Mouse (Mus musculus) neural tube, embryonic 11.5 days (tissue): Measurements from ENCODE around the gene Gdpd3. TPM values are rescaled to one million over a fixed set of nuclear protein-coding genes. Genes with fewer than 3 reads are reported as not detected.

ENCODE experiments used
- ATAC-seq: fragments of 200-750 bp; cut with Nextera tagmentation; 2 replicates; pipeline ENCODE4 v1.8.0; 2017; ENCODE audit warnings: moderate number of reproducible peaks, mild to moderate bottlenecking, moderate TSS enrichment, moderate library complexity; ENCODE audit not compliant: insufficient read depth, low FRiP score, low TSS enrichment
- DNase-seq: peaks from one replicate; pipeline ENCODE4 v3.0.0-alpha.2; 2015; ENCODE audit warnings: low spot score
- H3K27ac ChIP-seq: fragments of 300-500 bp; sonication (generic); 2 replicates; pipeline ENCODE4 v1.5.1; 2014; ENCODE audit warnings: low read depth, mild to moderate bottlenecking, low read length
- H3K27me3 ChIP-seq: fragments of 300-500 bp; sonication (generic); 2 replicates; pipeline ENCODE4 v1.6.1; 2014; ENCODE audit warnings: mild to moderate bottlenecking, low read length, mixed read lengths; ENCODE audit not compliant: control insufficient read depth, insufficient read depth
- H3K36me3 ChIP-seq: fragments of 300-500 bp; sonication (generic); 2 replicates; pipeline ENCODE4 v1.6.1; 2014; ENCODE audit warnings: mild to moderate bottlenecking, low read length, moderate library complexity, mixed read lengths; ENCODE audit not compliant: control insufficient read depth, insufficient read depth
- H3K4me1 ChIP-seq: fragments of 300-500 bp; sonication (generic); 2 replicates; pipeline ENCODE4 v1.6.1; 2014; ENCODE audit warnings: low read length, mixed read lengths; ENCODE audit not compliant: control insufficient read depth, insufficient read depth
- H3K4me2 ChIP-seq: fragments of 300-500 bp; sonication (generic); 2 replicates; pipeline ENCODE4 v1.6.1; 2014; ENCODE audit warnings: low read depth, mild to moderate bottlenecking, moderate library complexity
- H3K4me3 ChIP-seq: fragments of 300-500 bp; sonication (generic); 2 replicates; pipeline ENCODE4 v1.5.1; 2014; ENCODE audit warnings: low read depth, low read length
- H3K9ac ChIP-seq: fragments of 300-500 bp; sonication (generic); 2 replicates; pipeline ENCODE4 v1.6.1; 2014; ENCODE audit warnings: mild to moderate bottlenecking, low read length
- H3K9me3 ChIP-seq: fragments of 300-500 bp; sonication (generic); 2 replicates; pipeline ENCODE4 v1.6.1; 2016; ENCODE audit warnings: low read length; ENCODE audit not compliant: control insufficient read depth
- WGBS: fragments of 180-500 bp; shearing (Covaris S2); extraction: QIAGEN DNeasy Blood & Tissue Kit; methylation state at CpG from one replicate; pipeline ENCODE4 v1.1.7; 2014; 5-methylcytosine and 5-hydroxymethylcytosine counted together
- polyA plus RNA-seq: library from polyadenylated mRNA; unstranded; fragments of >200 nt; fragmentation: Nextera tagmentation; extraction: Ambion mirVana; gene quantifications from 2 replicates; pipeline ENCODE4 v1.2.1, GENCODE M21; 2014

Gene Gdpd3
- polyA plus RNA-seq, 1 experiment from 2014 or later: 1.5 TPM

GRCm38 (mm10) chr7:126797411-126798126 lies 31.4 kb downstream of the Gdpd3 start, which contains the start of gene Fam57b:
Gene Fam57b, plus strand, starts transcription at chr7:126797668.
- 40% methylated on average over 21 of the region's 21 CpGs for WGBS
- H3K4me2 ChIP-seq: peak within 1 kb of the TSS; percentile 88
- peak within 1 kb of the TSS; percentile 75; the same call in 1 of the 2 replicates for H3K27ac ChIP-seq
- H3K4me3 ChIP-seq: peak within 1 kb of the TSS; percentile 85
- ATAC-seq: no peak
- H3K9ac ChIP-seq: peak within 1 kb of the TSS; percentile 85
- peaks cover 13% of the 10 kb centered on the region for H3K36me3 ChIP-seq
- no peak for DNase-seq
- H3K27me3 ChIP-seq: no peaks in the 10 kb centered on the region
- peaks cover 22% of the 10 kb centered on the region for H3K4me1 ChIP-seq
- no peaks in the 10 kb centered on the region for H3K9me3 ChIP-seq

GRCm38 (mm10) chr7:126798127-126799049 lies 32.3 kb downstream of the Gdpd3 start:
- H3K36me3 ChIP-seq: peaks cover 13% of the 10 kb centered on the region
- ATAC-seq (no peak), DNase-seq (no peak)
- under 1% methylated on average over 40 of the region's 40 CpGs for WGBS
- no peaks in the 10 kb centered on the region for H3K9me3 ChIP-seq
- peak overlapping the region; percentile 85 for H3K4me3 ChIP-seq
- H3K27me3 ChIP-seq: no peaks in the 10 kb centered on the region
- H3K27ac ChIP-seq: peak overlapping the region; percentile 75
- H3K4me1 ChIP-seq: peaks cover 18% of the 10 kb centered on the region
- H3K9ac ChIP-seq: peak overlapping the region; percentile 85
- H3K4me2 ChIP-seq: peak overlapping the region; percentile 88

GRCm38 (mm10) chr7:126799050-126799467 lies 32.9 kb downstream of the Gdpd3 start:
- Histone ChIP-seq H3K27me3 (no peaks in the 10 kb centered on the region), H3K36me3 (peaks cover 13% of the 10 kb centered on the region), H3K4me1 (peaks cover 18% of the 10 kb centered on the region), H3K4me3 (peak overlapping the region; percentile 85), H3K9me3 (no peaks in the 10 kb centered on the region), H3K9ac (peak overlapping the region; percentile 85), H3K4me2 (peak overlapping the region; percentile 88), H3K27ac (peak overlapping the region; percentile 90)
- WGBS: under 1% methylated on average over 29 of the region's 36 CpGs
- peak; percentile 95 for ATAC-seq
- peak; percentile 96 for DNase-seq

GRCm38 (mm10) chr7:126799468-126800268 lies 33.5 kb downstream of the Gdpd3 start:
- under 1% methylated on average over 38 of the region's 38 CpGs for WGBS
- peak overlapping the region; percentile 85 for H3K4me3 ChIP-seq
- no peaks in the 10 kb centered on the region for H3K27me3 ChIP-seq
- peaks cover 13% of the 10 kb centered on the region for H3K36me3 ChIP-seq
- ATAC-seq (peak; percentile 89), DNase-seq (no peak)
- H3K4me1 ChIP-seq: peaks cover 18% of the 10 kb centered on the region
- H3K9ac ChIP-seq: peak overlapping the region; percentile 64
- H3K4me2 ChIP-seq: peak overlapping the region; percentile 88
- no peaks in the 10 kb centered on the region for H3K9me3 ChIP-seq
- H3K27ac ChIP-seq: peak overlapping the region; percentile 90

GRCm38 (mm10) chr7:126800269-126801056 lies 34.3 kb downstream of the Gdpd3 start:
- ATAC-seq: no peak
- peaks cover 18% of the 10 kb centered on the region for H3K4me1 ChIP-seq
- peak overlapping the region; percentile 85; the same call in 1 of the 2 replicates for H3K4me3 ChIP-seq
- no peaks in the 10 kb centered on the region for H3K27me3 ChIP-seq
- no peaks in the 10 kb centered on the region for H3K9me3 ChIP-seq
- H3K36me3 ChIP-seq: peaks cover 11% of the 10 kb centered on the region
- no peak for DNase-seq
- H3K4me2 ChIP-seq: peak overlapping the region; percentile 88
- 34% methylated on average over 5 of the region's 5 CpGs for WGBS
- H3K27ac ChIP-seq: peak overlapping the region; percentile 90
- peak overlapping the region; percentile 64 for H3K9ac ChIP-seq

GRCm38 (mm10) chr7:126801057-126801422 lies 34.9 kb downstream of the Gdpd3 start:
- ATAC-seq (no peak), DNase-seq (no peak)
- Histone ChIP-seq H3K9ac (no peak overlapping the region), H3K4me2 (no peak overlapping the region), H3K9me3 (no peaks in the 10 kb centered on the region), H3K27me3 (no peaks in the 10 kb centered on the region), H3K4me1 (peaks cover 18% of the 10 kb centered on the region), H3K27ac (no peak overlapping the region), H3K4me3 (no peak overlapping the region), H3K36me3 (peaks cover 5% of the 10 kb centered on the region)
- 96% methylated on average over 16 of the region's 16 CpGs for WGBS

GRCm38 (mm10) chr7:126802134-126802889 lies 36.2 kb downstream of the Gdpd3 start:
- no peaks in the 10 kb centered on the region for H3K9me3 ChIP-seq
- H3K27ac ChIP-seq: no peak overlapping the region
- WGBS: 82% methylated on average over 11 of the region's 11 CpGs
- DNase-seq: no peak
- H3K9ac ChIP-seq: no peak overlapping the region
- no peaks in the 10 kb centered on the region for H3K27me3 ChIP-seq
- H3K36me3 ChIP-seq: no peaks in the 10 kb centered on the region; the same call in 1 of the 2 replicates
- no peak overlapping the region for H3K4me2 ChIP-seq
- no peak for ATAC-seq
- peaks cover 16% of the 10 kb centered on the region for H3K4me1 ChIP-seq
- H3K4me3 ChIP-seq: no peak overlapping the region
